ENCODE assay signal across 8 mouse cellular contexts in genomic region chr17:29355841-29356478, GRCm38 (mm10). TPM values are rescaled to one million over a fixed set of nuclear protein-coding genes. Genes with fewer than 3 reads are reported as not detected.
A peak's percentile ranks its signal among the peaks of the same experiment; 100 is the strongest.
DNase-seq lines count a peak whose midpoint lies in the region; ATAC-seq and TF ChIP-seq lines count a peak whose summit lies in the region.

No protein-coding gene starts in this region.

- H3K36me3 ChIP-seq in embryonic facial prominence, embryonic 11.5 days (replicated peaks; ENCODE audit: control insufficient read depth, insufficient read depth, low read depth, low read length), result no peaks in the 10 kb centered on the region
- no peaks in the 10 kb centered on the region for H3K36me3 ChIP-seq in heart, embryonic 13.5 days
- no peaks in the 10 kb centered on the region for H3K36me3 ChIP-seq in kidney, embryonic 15.5 days
- no peaks in the 10 kb centered on the region for H3K36me3 ChIP-seq in small intestine, adult 2 months (ENCODE audit: control insufficient read depth, insufficient read depth, low read length)

- peak; percentile 53 for DNase-seq in embryo, embryonic 9.5 days (ENCODE audit: extremely low spot score)
- no peak for DNase-seq in embryo, embryonic 10.5 days (ENCODE audit: low spot score)
- peak; percentile 57 for DNase-seq in embryonic facial prominence, embryonic 11.5 days (ENCODE audit: low spot score)
- peak; percentile 82 for DNase-seq in lung, postnatal 14 days
- DNase-seq in T-cell, adult 2 months (ENCODE audit: low spot score), result no peak

- 28% methylated on average over 17 of the region's 17 CpGs for WGBS in embryonic facial prominence, embryonic 11.5 days
- 5% methylated on average over 17 of the region's 17 CpGs for WGBS in heart, embryonic 13.5 days
- WGBS in kidney, embryonic 15.5 days, result 5% methylated on average over 17 of the region's 17 CpGs
- 12% methylated on average over 17 of the region's 17 CpGs for WGBS in small intestine, adult 2 months

- no peak for TF ChIP-seq POLR2A in small intestine, adult 2 months (IDR thresholded peaks at IDR 0.05; ENCODE audit: low read depth, low read length)

- peaks cover 8% of the 10 kb centered on the region for H3K4me1 ChIP-seq in embryonic facial prominence, embryonic 11.5 days (ENCODE audit: control insufficient read depth, insufficient read depth, low read length)
- peaks cover 30% of the 10 kb centered on the region for H3K4me1 ChIP-seq in heart, embryonic 13.5 days
- H3K4me1 ChIP-seq in kidney, embryonic 15.5 days, result peaks cover 35% of the 10 kb centered on the region
- H3K4me1 ChIP-seq in small intestine, adult 2 months (ENCODE audit: control insufficient read depth, insufficient read depth, insufficient read length, low read length), result peaks cover 13% of the 10 kb centered on the region

- no peak overlapping the region; the same call in 1 of the 2 replicates for H3K4me3 ChIP-seq in embryonic facial prominence, embryonic 11.5 days (ENCODE audit: low read depth, low read length)
- H3K4me3 ChIP-seq in heart, embryonic 13.5 days, result peak overlapping the region; percentile 49
- H3K4me3 ChIP-seq in kidney, embryonic 15.5 days (replicated peaks), result peak overlapping the region; percentile 40
- peak overlapping the region; percentile 28 for H3K4me3 ChIP-seq in small intestine, adult 2 months (ENCODE audit: low read depth, low read length)

- peak; percentile 66 for ATAC-seq in embryonic facial prominence, embryonic 11.5 days (replicated peaks; ENCODE audit: insufficient number of reproducible peaks, low FRiP score, low TSS enrichment, low read depth)
- ATAC-seq in heart, embryonic 13.5 days (ENCODE audit: extremely low read depth, insufficient number of reproducible peaks, low FRiP score, low TSS enrichment), result peak; percentile 63
- peak; percentile 60 for ATAC-seq in kidney, embryonic 15.5 days (replicated peaks; ENCODE audit: low FRiP score)

- no peaks in the 10 kb centered on the region for H3K9me3 ChIP-seq in embryonic facial prominence, embryonic 11.5 days (replicated peaks; ENCODE audit: control insufficient read depth, low read length)
- no peaks in the 10 kb centered on the region for H3K9me3 ChIP-seq in heart, embryonic 13.5 days
- H3K9me3 ChIP-seq in kidney, embryonic 15.5 days (replicated peaks), result no peaks in the 10 kb centered on the region

- no peak for TF ChIP-seq CTCF in small intestine, adult 2 months (IDR thresholded peaks at IDR 0.05; ENCODE audit: extremely low read depth, insufficient read length, insufficient replicate concordance, low read depth, low read length)

- peak overlapping the region; percentile 54 for H3K4me2 ChIP-seq in embryonic facial prominence, embryonic 11.5 days (ENCODE audit: low read depth, low read length)
- peak overlapping the region; percentile 75 for H3K4me2 ChIP-seq in heart, embryonic 13.5 days
- peak overlapping the region; percentile 69 for H3K4me2 ChIP-seq in kidney, embryonic 15.5 days

- no peaks in the 10 kb centered on the region for H3K27me3 ChIP-seq in embryonic facial prominence, embryonic 11.5 days (ENCODE audit: control insufficient read depth, insufficient read depth, low read length)
- no peaks in the 10 kb centered on the region for H3K27me3 ChIP-seq in heart, embryonic 13.5 days (replicated peaks)
- no peaks in the 10 kb centered on the region for H3K27me3 ChIP-seq in kidney, embryonic 15.5 days
- H3K27me3 ChIP-seq in small intestine, adult 2 months (ENCODE audit: control insufficient read depth, insufficient read depth, low read length), result no peaks in the 10 kb centered on the region

- H3K27ac ChIP-seq in embryonic facial prominence, embryonic 11.5 days (replicated peaks; ENCODE audit: low read depth, low read length), result peak overlapping the region; percentile 90
- H3K27ac ChIP-seq in heart, embryonic 13.5 days (replicated peaks), result peak overlapping the region; percentile 99
- peak overlapping the region; percentile 94 for H3K27ac ChIP-seq in kidney, embryonic 15.5 days
- peak overlapping the region; percentile 63 for H3K27ac ChIP-seq in small intestine, adult 2 months (ENCODE audit: insufficient read depth, low read depth, low read length)

- H3K9ac ChIP-seq in embryonic facial prominence, embryonic 11.5 days (replicated peaks; ENCODE audit: low read length), result peak overlapping the region; percentile 51
- peak overlapping the region; percentile 75 for H3K9ac ChIP-seq in heart, embryonic 13.5 days
- H3K9ac ChIP-seq in kidney, embryonic 15.5 days, result peak overlapping the region; percentile 33; the same call in 1 of the 2 replicates

RNA-seq across cellular contexts. Expression of gene Fgd2, which starts 4.8 kb away (rescaled TPM):
- 7.0 and 8.6 TPM in 2 replicates for polyA plus RNA-seq in embryonic facial prominence, embryonic 11.5 days (2014; fragmentation: Nextera tagmentation; extraction: Ambion mirVana)
- polyA plus RNA-seq in heart, embryonic 13.5 days (2015; fragmentation: Nextera tagmentation; extraction: Ambion mirVana), result 3.4 and 3.8 TPM in 2 replicates
- polyA plus RNA-seq in kidney, embryonic 15.5 days (2015; fragmentation: Nextera tagmentation; extraction: Ambion mirVana), result 12.0 and 13.0 TPM in 2 replicates
- 14.0 and 16.3 TPM in 2 replicates for polyA plus RNA-seq in small intestine, adult 2 months (2012; rRNA removed)

RNA-seq across cellular contexts. Expression of gene Mtch1, which starts 8.2 kb away (rescaled TPM):
- polyA plus RNA-seq in embryonic facial prominence, embryonic 11.5 days (2014; fragmentation: Nextera tagmentation; extraction: Ambion mirVana), result 370 and 382 TPM in 2 replicates
- polyA plus RNA-seq in heart, embryonic 13.5 days (2015; fragmentation: Nextera tagmentation; extraction: Ambion mirVana), result 276 and 287 TPM in 2 replicates
- polyA plus RNA-seq in kidney, embryonic 15.5 days (2015; fragmentation: Nextera tagmentation; extraction: Ambion mirVana), result 289 and 308 TPM in 2 replicates
- polyA plus RNA-seq in small intestine, adult 2 months (2012; rRNA removed), result 153 and 260 TPM in 2 replicates

RNA-seq across cellular contexts. Expression of gene Pi16, which starts 38.5 kb away (rescaled TPM):
- polyA plus RNA-seq in embryonic facial prominence, embryonic 11.5 days (2014; fragmentation: Nextera tagmentation; extraction: Ambion mirVana), result 0.32 and 0.56 TPM in 2 replicates
- polyA plus RNA-seq in heart, embryonic 13.5 days (2015; fragmentation: Nextera tagmentation; extraction: Ambion mirVana), result 1.9 and 2.4 TPM in 2 replicates
- 3.4 and 5.8 TPM in 2 replicates for polyA plus RNA-seq in kidney, embryonic 15.5 days (2015; fragmentation: Nextera tagmentation; extraction: Ambion mirVana)
- polyA plus RNA-seq in small intestine, adult 2 months (2012; rRNA removed), result 1.6 and 4.7 TPM in 2 replicates

Comparison
In these comparisons a context has a peak if more than half of its experiments do, and no peak if none do; other contexts are left out.
1. DNase-seq: peak in embryo, embryonic 9.5 days (single experiment), embryonic facial prominence, embryonic 11.5 days (single experiment) and lung, postnatal 14 days (single experiment); none in embryo, embryonic 10.5 days (single experiment) and T-cell, adult 2 months (single experiment).
2. Peak in every context shown above with its lines, with median percentiles within 50 percentile points of each other: ATAC-seq, H3K27ac ChIP-seq, H3K4me2 ChIP-seq and H3K9ac ChIP-seq.